Mouse (Mus musculus) adrenal gland, adult 2 months (tissue): ENCODE measurements at regions not wholly inside any gene's neighbourhood (a gene's known extent, or its start where the extent isn't known, plus 50 kb on each side); places are given as distances from the start of the nearest gene placed in this dataset.

ENCODE experiments used
- DNase-seq: peaks from one replicate; pipeline ENCODE4 v3.0.0; 2021

- DNase-seq: no peak
Measured at GRCm38 (mm10) chr15:61514324-61514723, 591.5 kb upstream of the A1bg start.

- DNase-seq: no peak
Measured at GRCm38 (mm10) chr15:61508806-61509205, 586.0 kb upstream of the A1bg start.

- no peak for DNase-seq
Measured at GRCm38 (mm10) chr15:61506361-61506897, 583.6 kb upstream of the A1bg start.

- DNase-seq: peak; percentile 54
Measured at GRCm38 (mm10) chr15:61503436-61503835, 580.6 kb upstream of the A1bg start.

GRCm38 (mm10) chr15:61489731-61490130 lies 566.9 kb upstream of the A1bg start:
- DNase-seq: no peak

- DNase-seq: peak; percentile 15
Measured at GRCm38 (mm10) chr15:61481861-61482260, 559.0 kb upstream of the A1bg start.

- no peak for DNase-seq
Measured at GRCm38 (mm10) chr15:61473900-61474299, 551.1 kb upstream of the A1bg start.

- DNase-seq: no peak
Measured at GRCm38 (mm10) chr15:61455042-61455441, 532.2 kb upstream of the A1bg start.

GRCm38 (mm10) chr15:61454350-61454671 lies 531.5 kb upstream of the A1bg start:
- DNase-seq: no peak

- DNase-seq: peak; percentile 33
Measured at GRCm38 (mm10) chr15:61453656-61454349, 531.0 kb upstream of the A1bg start.

- DNase-seq: no peak
Measured at GRCm38 (mm10) chr15:61450217-61450616, 527.4 kb upstream of the A1bg start.

- no peak for DNase-seq
Measured at GRCm38 (mm10) chr15:61448482-61448881, 525.7 kb upstream of the A1bg start.

GRCm38 (mm10) chr15:61446053-61446840 lies 523.4 kb upstream of the A1bg start:
- DNase-seq: peak; percentile 55

GRCm38 (mm10) chr15:61441734-61442398 lies 519.1 kb upstream of the A1bg start:
- DNase-seq: no peak

- DNase-seq: no peak
Measured at GRCm38 (mm10) chr15:61441012-61441411, 518.2 kb upstream of the A1bg start.

- peak; percentile 39 for DNase-seq
Measured at GRCm38 (mm10) chr15:61440284-61440683, 517.5 kb upstream of the A1bg start.

- DNase-seq: no peak
Measured at GRCm38 (mm10) chr15:61439623-61440170, 516.9 kb upstream of the A1bg start.

GRCm38 (mm10) chr15:61428818-61429415 lies 506.1 kb upstream of the A1bg start:
- DNase-seq: no peak

- no peak for DNase-seq
Measured at GRCm38 (mm10) chr15:61422989-61423388, 500.2 kb upstream of the A1bg start.

- no peak for DNase-seq
Measured at GRCm38 (mm10) chr15:61417506-61417905, 494.7 kb upstream of the A1bg start.

GRCm38 (mm10) chr15:61416841-61417240 lies 494.0 kb upstream of the A1bg start:
- no peak for DNase-seq

- DNase-seq: no peak
Measured at GRCm38 (mm10) chr15:61415626-61416025, 492.8 kb upstream of the A1bg start.
